Mouse (Mus musculus): Measurements from ENCODE around the gene 4930469K13Rik. TPM values are rescaled to one million over a fixed set of nuclear protein-coding genes. Genes with fewer than 3 reads are reported as not detected.
A peak's percentile ranks its signal among the peaks of the same experiment; 100 is the strongest.

4930469K13Rik gene
- total RNA-seq, 2 experiments from 2014 or later = not detected

DNA sequence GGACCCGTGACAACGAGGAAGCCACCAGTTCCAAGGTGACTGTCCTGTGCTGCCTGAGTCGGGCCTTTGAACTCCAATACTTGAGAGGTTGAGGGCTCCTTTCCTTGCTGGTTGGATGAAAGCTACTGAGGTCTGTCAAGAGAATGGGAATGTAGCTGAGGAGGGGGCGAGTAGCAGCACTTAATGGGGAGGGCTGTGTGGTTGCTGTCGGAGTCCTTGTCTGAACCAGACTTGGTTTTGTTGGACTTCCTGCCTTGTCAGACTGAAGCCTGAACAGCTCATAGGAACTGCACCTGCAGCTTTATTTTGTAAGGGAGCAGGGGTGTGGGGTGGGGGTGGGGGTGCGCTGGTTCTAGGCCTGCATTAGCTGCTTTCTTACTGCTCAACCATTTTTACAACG is 19.8 kb downstream of the 4930469K13Rik start:
- DNase-seq = no peak

- DNase-seq = no peak
Observed at GRCm38 (mm10) chr11:34077870-34078269, 20.5 kb downstream of the 4930469K13Rik start.

DNA sequence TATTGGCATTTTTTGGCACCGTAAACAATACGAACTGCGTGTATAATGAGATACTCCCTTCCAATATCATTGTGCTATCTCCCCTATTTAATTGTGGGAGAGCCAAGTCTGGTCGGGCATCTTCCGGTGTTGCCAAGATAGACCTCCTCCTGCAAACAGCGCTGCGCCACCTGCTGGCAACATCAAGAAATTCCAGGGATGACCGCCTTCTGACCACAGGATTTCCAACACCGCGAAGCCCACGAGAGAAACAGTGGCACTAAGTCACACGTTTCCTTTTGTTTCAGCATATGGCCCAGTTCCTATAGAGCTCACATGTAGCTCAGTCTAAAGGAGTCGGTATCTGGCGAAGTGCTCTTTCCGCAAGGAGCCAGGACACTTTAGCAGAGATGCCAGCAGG is 24.6 kb downstream of the 4930469K13Rik start:
- DNase-seq = peak; percentile 78

- no peak for DNase-seq
Observed at GRCm38 (mm10) chr11:34072309-34072708, 26.0 kb downstream of the 4930469K13Rik start.

GRCm38 (mm10) chr11:34070596-34070995 is 27.8 kb downstream of the 4930469K13Rik start:
- no peak for DNase-seq

DNA sequence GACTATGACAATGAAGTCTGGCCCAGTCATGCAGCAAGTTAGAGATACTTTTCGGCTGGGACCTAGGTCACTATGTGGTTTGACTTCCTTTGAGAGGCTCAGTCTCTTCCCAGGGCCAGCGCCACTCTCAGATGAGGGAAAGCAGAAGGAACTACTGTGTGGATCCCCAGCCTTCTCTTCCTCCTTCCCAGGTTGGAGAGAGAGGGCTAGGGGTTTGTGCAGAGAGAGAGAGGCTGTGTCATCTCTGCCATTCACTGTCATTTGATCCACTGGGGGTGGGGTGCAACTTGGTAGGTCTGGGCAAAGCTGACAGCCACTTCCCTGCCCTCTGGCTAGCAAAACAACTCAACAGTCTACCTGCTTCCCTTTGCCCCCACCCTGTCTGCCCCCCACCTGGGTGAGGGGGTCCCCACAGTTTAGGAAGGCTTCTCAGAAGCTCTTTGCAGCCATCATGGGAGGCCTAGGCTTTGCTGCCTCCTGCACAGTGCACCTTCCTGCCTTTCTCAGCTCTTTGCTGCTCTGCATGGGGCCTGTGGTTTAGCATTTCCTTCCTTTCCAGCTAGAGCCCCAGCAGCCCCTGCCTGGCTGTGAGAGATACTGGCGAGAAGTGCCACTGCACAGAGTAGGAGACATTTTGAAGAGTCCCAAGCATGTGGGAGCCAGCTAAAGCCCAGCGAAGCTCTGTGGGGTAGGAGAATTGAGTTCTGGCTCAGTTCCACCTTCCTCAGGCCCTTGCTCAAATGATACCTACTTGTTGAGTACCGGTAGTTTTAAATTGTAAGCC is 34.5 kb downstream of the 4930469K13Rik start:
- no peak for DNase-seq

- DNase-seq = no peak
Observed at GRCm38 (mm10) chr11:34063257-34063656, 35.1 kb downstream of the 4930469K13Rik start.

- no peak for DNase-seq
Observed at GRCm38 (mm10) chr11:34061740-34062139, 36.6 kb downstream of the 4930469K13Rik start.

DNA sequence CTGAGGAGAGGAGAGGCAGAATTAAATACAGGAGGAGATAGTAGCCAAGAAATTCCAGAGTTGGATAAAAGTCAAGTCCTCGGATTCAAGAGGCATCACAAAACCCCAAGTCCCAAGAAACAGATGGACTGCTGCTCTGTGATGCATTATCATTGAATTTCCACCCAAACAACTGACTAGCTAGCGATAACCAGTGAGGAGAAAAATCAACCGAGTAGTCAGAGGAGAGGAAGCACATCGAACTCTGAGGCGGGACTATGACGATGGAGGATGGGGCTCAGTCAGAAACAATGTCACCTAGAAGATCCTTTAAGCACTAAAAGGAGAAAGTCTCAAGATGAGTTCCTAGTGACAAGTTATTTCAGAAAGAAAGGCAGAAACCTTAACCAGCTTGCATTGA is 39.4 kb downstream of the 4930469K13Rik start:
- no peak for DNase-seq

- no peak for DNase-seq
Observed at GRCm38 (mm10) chr11:34058332-34058731, 40.0 kb downstream of the 4930469K13Rik start.

- DNase-seq = no peak
Observed at GRCm38 (mm10) chr11:34056715-34057114, 41.6 kb downstream of the 4930469K13Rik start.

- DNase-seq = no peak
Observed at GRCm38 (mm10) chr11:34054031-34054727, 44.2 kb downstream of the 4930469K13Rik start.

DNA sequence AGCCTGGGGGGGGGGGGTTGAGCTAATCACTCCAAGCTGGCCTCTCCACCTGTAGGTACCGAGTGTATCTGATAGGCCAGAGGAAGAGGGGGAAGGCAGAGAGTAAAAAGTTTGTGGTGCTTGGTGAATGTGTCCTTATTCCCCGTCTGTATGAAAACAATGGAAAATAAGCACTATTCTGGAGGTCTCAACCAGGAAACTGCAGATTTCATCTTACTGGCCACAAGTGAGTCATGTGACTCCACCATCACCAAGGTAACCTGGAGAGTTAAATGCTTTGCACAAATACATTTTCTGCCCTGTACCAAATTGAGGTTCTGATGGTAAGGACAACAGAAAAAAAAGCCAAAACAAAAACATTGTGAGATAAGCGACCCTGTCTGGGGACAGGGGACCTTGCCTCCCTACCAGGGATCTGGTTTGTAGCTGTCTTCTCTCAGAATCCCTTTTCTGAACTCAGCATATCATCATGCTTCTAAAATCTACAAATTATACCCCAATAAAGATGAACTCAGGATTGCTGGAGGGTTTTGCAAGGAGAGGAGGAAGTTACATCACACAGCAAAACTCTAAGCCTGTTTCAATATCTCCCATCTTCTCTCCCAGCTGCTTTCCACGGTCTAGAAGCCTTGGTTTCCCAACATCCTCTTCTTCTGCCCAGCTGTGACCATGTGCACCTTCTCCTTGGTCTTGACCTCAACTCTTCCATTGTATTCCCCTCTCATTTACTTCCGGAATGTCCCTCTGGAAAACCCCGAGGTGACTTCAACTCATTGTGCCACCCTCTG is 45.1 kb downstream of the 4930469K13Rik start:
- no peak for DNase-seq

GRCm38 (mm10) chr11:34050643-34051042 is 47.7 kb downstream of the 4930469K13Rik start:
- DNase-seq = no peak

DNA sequence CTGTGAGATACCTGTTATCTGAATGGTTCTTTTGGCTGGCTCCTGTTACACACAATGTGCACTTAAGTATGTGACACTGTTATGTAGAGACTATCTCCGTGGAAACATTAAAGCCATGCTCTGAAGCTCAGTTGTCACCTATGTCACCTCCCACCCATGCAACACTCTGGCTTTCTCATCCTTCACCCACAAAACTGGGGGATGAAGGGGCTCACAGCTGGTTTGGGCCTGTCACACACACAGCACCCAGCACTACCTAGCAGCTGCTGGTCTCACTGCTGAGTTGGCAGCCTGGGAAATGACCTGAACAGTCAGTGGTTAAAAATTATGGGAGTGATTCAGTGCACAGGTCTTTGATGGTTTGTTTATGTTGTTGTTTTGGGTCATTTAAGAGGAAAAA is 48.3 kb downstream of the 4930469K13Rik start:
- no peak for DNase-seq

GRCm38 (mm10) chr11:34049125-34049379 is 49.3 kb downstream of the 4930469K13Rik start:
- DNase-seq = no peak

GRCm38 (mm10) chr11:34048375-34049124 is 49.8 kb downstream of the 4930469K13Rik start:
- DNase-seq = no peak

- DNase-seq = no peak
Observed at GRCm38 (mm10) chr11:34047542-34047937, 50.8 kb downstream of the 4930469K13Rik start.

- no peak for DNase-seq
Observed at GRCm38 (mm10) chr11:34046767-34047541, 51.4 kb downstream of the 4930469K13Rik start, which contains the start of gene Lcp2. TSS of gene Lcp2 (plus strand) at chr11:34046920.

DNA sequence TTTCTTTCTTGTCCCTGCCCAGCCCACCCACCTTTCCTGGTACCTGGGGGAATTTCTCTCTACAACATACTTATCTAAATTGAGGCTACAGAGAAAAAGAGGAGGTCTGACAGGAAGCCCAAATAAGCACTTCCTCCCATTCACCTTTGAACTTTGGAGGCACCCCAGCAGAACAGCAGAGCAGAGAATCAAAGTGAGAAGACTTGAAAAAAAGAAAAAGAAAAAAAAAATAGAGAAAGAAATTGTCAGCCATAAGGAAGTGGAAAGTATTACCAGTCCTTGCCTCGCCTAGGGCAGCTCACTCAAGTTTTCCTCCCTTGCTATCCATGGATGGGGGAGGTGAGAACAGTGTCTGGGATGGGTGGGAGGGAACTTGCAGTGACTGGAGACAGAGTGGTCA is 55.5 kb downstream of the 4930469K13Rik start:
- DNase-seq = no peak

DNA sequence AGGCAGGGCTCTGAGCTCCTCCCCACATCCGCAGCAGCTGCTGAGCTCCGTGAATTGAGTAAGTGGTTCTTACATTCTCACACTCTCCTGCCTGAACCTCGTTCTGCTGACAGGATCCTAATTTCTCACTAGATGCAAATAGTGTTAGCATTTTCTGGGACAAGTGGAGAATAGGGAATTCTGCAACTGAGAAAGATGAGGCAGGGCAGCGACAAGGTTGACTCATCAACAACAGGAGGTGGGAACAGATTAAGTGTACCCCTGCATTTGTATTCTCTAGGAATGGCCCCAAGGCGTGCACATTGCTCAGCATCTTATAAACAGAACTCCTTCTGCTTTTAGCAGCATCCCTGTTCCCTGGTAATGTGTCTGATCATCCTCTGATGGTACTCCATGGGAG is 58.3 kb downstream of the 4930469K13Rik start:
- DNase-seq = no peak
